Mouse (Mus musculus): ENCODE measurements around the gene Olfr1408. TPM values are rescaled to one million over a fixed set of nuclear protein-coding genes. Genes with fewer than 3 reads are reported as not detected.

The Olfr1408 gene
- total RNA-seq (2012; rRNA removed) (not detected in 2 replicates), total RNA-seq (2014; rRNA removed) (not detected in 2 replicates), polyA plus RNA-seq (2012; ENCODE audit: insufficient read length, low read depth) (not detected in 2 replicates)

DNA sequence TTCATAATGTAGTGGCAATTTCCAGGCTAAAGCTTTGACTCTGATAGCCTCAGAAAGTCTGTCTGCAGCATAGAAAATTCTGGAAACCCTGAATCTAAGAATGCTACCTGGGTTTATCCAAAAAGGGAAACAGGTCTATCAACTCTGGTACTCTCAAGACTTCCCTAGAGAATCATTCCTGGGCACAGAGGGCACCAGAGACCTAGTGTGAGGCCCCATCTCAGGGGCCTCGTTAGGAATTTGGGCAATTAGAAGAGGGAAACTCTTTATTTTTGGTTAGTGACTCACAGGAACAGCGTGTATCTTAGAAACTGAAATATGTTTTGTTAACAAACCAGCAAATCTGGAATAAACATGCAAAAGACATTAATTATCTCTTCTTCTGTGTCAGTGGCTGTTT, at the start of gene Olfr1408:
Gene Olfr1408 (minus strand): TSS at position 101 of the 400 bp plus-strand sequence.
- TF ChIP-seq BHLHE40 (IDR thresholded peaks at IDR 0.05; ENCODE audit: low read depth, low read length) (no peak), GABPA (IDR thresholded peaks at IDR 0.05; ENCODE audit: insufficient replicate concordance, low read depth, low read length) (no peak), MYC (IDR thresholded peaks at IDR 0.05; ENCODE audit: low read depth, low read length) (no peak), ZNF384 (IDR thresholded peaks at IDR 0.05; ENCODE audit: low read depth, low read length) (no peak), ZC3H11A (IDR thresholded peaks at IDR 0.05; ENCODE audit: low read depth, low read length) (no peak), ELF1 (IDR thresholded peaks at IDR 0.05; ENCODE audit: low read depth, low read length) (no peak), SMC3 (IDR thresholded peaks at IDR 0.05; ENCODE audit: low read depth, low read length) (no peak), CHD1 (IDR thresholded peaks at IDR 0.05; ENCODE audit: low read depth, low read length) (no peak), POLR2A (IDR thresholded peaks at IDR 0.05; ENCODE audit: low read depth, low read length) (no peak), IRF4 (IDR thresholded peaks at IDR 0.05; ENCODE audit: low read depth, low read length) (no peak), ETS1 (conservative IDR thresholded peaks at IDR 0.05; ENCODE audit: low read depth, low read length) (no peak), ZKSCAN1 (IDR thresholded peaks at IDR 0.05; ENCODE audit: borderline replicate concordance, low read depth, low read length) (no peak), RCOR1 (conservative IDR thresholded peaks at IDR 0.05; ENCODE audit: low read depth, low read length) (no peak)

DNA sequence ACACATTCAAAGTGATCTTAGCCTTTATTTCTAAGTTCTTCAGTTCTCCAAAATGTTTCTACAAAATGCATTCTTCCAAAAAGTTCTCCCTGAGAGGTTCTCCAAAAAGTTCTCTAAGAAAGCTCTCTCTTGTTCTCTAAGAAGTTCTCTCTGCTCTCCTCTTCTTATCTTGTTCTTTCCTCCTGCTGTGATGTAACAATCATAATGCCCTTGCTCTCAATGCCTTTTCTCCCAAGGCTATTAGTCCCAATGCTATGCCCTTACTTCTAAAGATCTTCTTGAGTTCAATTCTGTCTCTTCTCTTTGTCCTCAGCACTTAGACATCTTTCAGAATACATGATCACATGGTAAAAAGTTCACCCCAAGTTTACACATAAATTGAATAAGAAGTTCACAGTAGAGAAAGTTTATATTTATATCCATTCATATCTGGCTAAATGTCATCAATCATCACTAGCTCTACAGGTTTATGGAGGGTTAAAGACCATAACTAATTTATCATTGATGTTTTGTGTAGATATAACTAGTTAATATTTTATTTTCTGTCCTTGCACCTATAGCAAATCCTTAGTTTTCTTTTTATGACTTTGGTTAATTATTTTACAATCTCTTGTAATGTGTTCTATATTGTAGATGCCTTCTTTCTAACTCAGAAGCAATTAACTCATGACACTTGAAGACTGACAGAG, 37.1 kb upstream of the Olfr1408 start:
- no peaks in the 10 kb centered on the region for H3K9me3 ChIP-seq (replicated peaks; ENCODE audit: low read length)
- no peaks in the 10 kb centered on the region for H3K36me3 ChIP-seq (replicated peaks in 1 of 2; ENCODE audit: control insufficient read depth in 1 of 2, insufficient read depth in 1 of 2, low read length in 1 of 2)
- DNase-seq (ENCODE audit: extremely low read depth): no peak
- no peak for TF ChIP-seq MAZ (IDR thresholded peaks at IDR 0.05; ENCODE audit: low read depth, low read length)
- TF ChIP-seq SMC3 (IDR thresholded peaks at IDR 0.05; ENCODE audit: low read depth, low read length): no peak
- no peak for TF ChIP-seq JUND (conservative IDR thresholded peaks at IDR 0.05; ENCODE audit: low read depth, low read length)
- TF ChIP-seq BHLHE40 (IDR thresholded peaks at IDR 0.05; ENCODE audit: low read depth, low read length): no peak
- TF ChIP-seq JUN (IDR thresholded peaks at IDR 0.05; ENCODE audit: insufficient read depth, low read depth, low read length): no peak
- no peak for TF ChIP-seq CHD1 (IDR thresholded peaks at IDR 0.05; ENCODE audit: low read depth, low read length)
- TF ChIP-seq USF1 (IDR thresholded peaks at IDR 0.05; ENCODE audit: low read depth, low read length): no peak
- TF ChIP-seq MYC (IDR thresholded peaks at IDR 0.05; ENCODE audit: low read depth, low read length): no peak
- TF ChIP-seq MXI1 (IDR thresholded peaks at IDR 0.05; ENCODE audit: low read depth, low read length): no peak
- TF ChIP-seq EP300 (IDR thresholded peaks at IDR 0.05; ENCODE audit: low read length): no peak
- TF ChIP-seq USF2 (conservative IDR thresholded peaks at IDR 0.05; ENCODE audit: low read depth, low read length): no peak
- no peak for TF ChIP-seq KAT2A (IDR thresholded peaks at IDR 0.05; ENCODE audit: insufficient replicate concordance, low read length)
- no peak for TF ChIP-seq CTCF (conservative IDR thresholded peaks at IDR 0.05 in 1 of 2, IDR thresholded peaks at IDR 0.05 in 1 of 2; ENCODE audit: low read depth in 2 of 2, low read length in 2 of 2)
- TF ChIP-seq MEF2A (IDR thresholded peaks at IDR 0.05; ENCODE audit: borderline replicate concordance, low read depth, low read length): no peak
- no peak overlapping the region for H3K27ac ChIP-seq (ENCODE audit: insufficient read depth, low read depth)
- H3K79me2 ChIP-seq (replicated peaks; ENCODE audit: control insufficient read depth, extremely low read depth, insufficient read depth, poor library complexity, severe bottlenecking): no peaks in the 10 kb centered on the region
- no peaks in the 10 kb centered on the region for H3K4me1 ChIP-seq (ENCODE audit: control insufficient read depth in 1 of 2, insufficient read depth in 2 of 2)
- no peak overlapping the region for H3K4me3 ChIP-seq (replicated peaks in 1 of 3; ENCODE audit: low read depth in 2 of 3, low read length in 2 of 3, poor library complexity in 1 of 3)
- H3K27me3 ChIP-seq (replicated peaks): no peaks in the 10 kb centered on the region
- in situ Hi-C loops (cut with MboI; ENCODE audit: low pct_ligation_motif_present, low pct_unique_long_range_greater_than_20kb, low sequenced_read_pairs) (no loop called here), dilution Hi-C loops (cut with MboI; ENCODE audit: extremely low pct_ligation_motif_present, extremely low pct_unique_long_range_greater_than_20kb, low sequenced_read_pairs) (no loop called here)
- H3K4me2 ChIP-seq (ENCODE audit: insufficient read depth, low read depth, poor library complexity, severe bottlenecking): no peak overlapping the region
- no peak overlapping the region for H3K9ac ChIP-seq (ENCODE audit: insufficient read depth, low read depth)

More for the DNA sequence above, at the start of gene Olfr1408:
- H3K36me3 ChIP-seq (replicated peaks in 1 of 2; ENCODE audit: control insufficient read depth in 1 of 2, insufficient read depth in 1 of 2, low read length in 1 of 2): no peaks in the 10 kb centered on the region
- dilution Hi-C loops (cut with MboI; ENCODE audit: extremely low pct_ligation_motif_present, extremely low pct_unique_long_range_greater_than_20kb, low sequenced_read_pairs): no loop called here
- H3K79me2 ChIP-seq (replicated peaks; ENCODE audit: control insufficient read depth, extremely low read depth, insufficient read depth, poor library complexity, severe bottlenecking): no peaks in the 10 kb centered on the region
- no peaks in the 10 kb centered on the region for H3K27me3 ChIP-seq (replicated peaks)
- no peak for DNase-seq (ENCODE audit: extremely low read depth)
- no peak within 1 kb of the TSS for H3K4me2 ChIP-seq (ENCODE audit: insufficient read depth, low read depth, poor library complexity, severe bottlenecking)
- H3K4me3 ChIP-seq (replicated peaks in 1 of 3; ENCODE audit: low read depth in 2 of 3, low read length in 2 of 3, poor library complexity in 1 of 3): no peak within 1 kb of the TSS
- H3K27ac ChIP-seq (ENCODE audit: insufficient read depth, low read depth): no peak within 1 kb of the TSS
- no peak within 1 kb of the TSS for H3K9ac ChIP-seq (ENCODE audit: insufficient read depth, low read depth)
- in situ Hi-C loops (cut with MboI; ENCODE audit: low pct_ligation_motif_present, low pct_unique_long_range_greater_than_20kb, low sequenced_read_pairs): no loop called here
- no peaks in the 10 kb centered on the region for H3K9me3 ChIP-seq (replicated peaks; ENCODE audit: low read length)
- H3K4me1 ChIP-seq (ENCODE audit: control insufficient read depth in 1 of 2, insufficient read depth in 2 of 2): no peaks in the 10 kb centered on the region
